Mouse (Mus musculus) heart, adult 2 months (tissue): Measurements from ENCODE around the gene Zfhx3.

Experiments
- CTCF ChIP-seq: fragments of 200-600 bp; IDR thresholded peaks from 2 replicates; pipeline ENCODE4 v1.8.1; 2022; ENCODE audit warnings: antibody characterized with exemption, mild to moderate bottlenecking, moderate library complexity
- POLR2A ChIP-seq: fragments of 200-500 bp; IDR thresholded peaks from 2 replicates; pipeline ENCODE4 v1.6.1; 2011; ENCODE audit warnings: mild to moderate bottlenecking, low read depth, low read length, control low read depth; ENCODE audit not compliant: insufficient read depth

GRCm38 (mm10) chr8:107926149-107926548 is 16.3 kb upstream of the Zfhx3 start:
- TF ChIP-seq CTCF (no peak), POLR2A (no peak)
